Mouse (Mus musculus): ENCODE data around the gene Olfr1157. TPM values are rescaled to one million over a fixed set of nuclear protein-coding genes. Genes with fewer than 3 reads are reported as not detected.

The Olfr1157 gene
- total RNA-seq (2014; rRNA removed) (not detected in 2 replicates), polyA plus RNA-seq (2015; fragmentation: Nextera tagmentation; extraction: Ambion mirVana) (not detected in 2 replicates)

DNA sequence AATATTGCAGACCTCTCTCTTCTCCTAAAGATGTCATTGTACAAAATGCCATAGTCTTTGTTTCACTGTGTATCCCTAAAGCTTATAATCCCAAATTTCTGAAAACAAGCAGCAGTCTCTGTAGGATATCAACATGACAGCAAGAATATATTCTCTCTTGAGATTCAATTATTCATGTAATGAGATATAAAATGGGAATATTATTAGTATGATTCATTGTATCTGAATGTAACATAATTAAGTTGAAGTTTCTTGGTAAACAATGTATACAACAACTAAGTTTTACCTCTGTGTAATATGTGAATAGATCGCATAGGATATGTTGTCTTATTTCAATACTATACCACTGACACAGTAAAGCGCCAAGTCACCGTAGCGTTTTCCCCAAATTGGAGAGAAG lies at the start of gene Olfr1157:
Gene Olfr1157, minus strand, starts transcription at position 101 of the 400 bp plus-strand sequence.
- WGBS: 99% methylated on average over 4 of the region's 4 CpGs
- Histone ChIP-seq H3K9ac (replicated peaks; ENCODE audit: low read length) (no peak within 1 kb of the TSS), H3K4me3 (ENCODE audit: low read length) (no peak within 1 kb of the TSS), H3K4me1 (ENCODE audit: insufficient read depth, low read length) (no peaks in the 10 kb centered on the region), H3K27ac (no peak within 1 kb of the TSS), H3K9me3 (ENCODE audit: low read length) (no peaks in the 10 kb centered on the region), H3K4me2 (ENCODE audit: low read depth, low read length) (no peak within 1 kb of the TSS), H3K36me3 (ENCODE audit: insufficient read depth, low read length) (no peaks in the 10 kb centered on the region), H3K27me3 (ENCODE audit: insufficient read depth, low read length) (no peaks in the 10 kb centered on the region)
- DNase-seq (ENCODE audit: low spot score) (no peak), ATAC-seq (no peak)
- no peak for TF ChIP-seq CTCF (IDR thresholded peaks at IDR 0.05; ENCODE audit: low read depth)

GRCm38 (mm10) chr2:88007515-88008318 lies 39.6 kb upstream of the Olfr1157 start, which contains the start of gene Olfr1160:
Gene Olfr1160 (minus strand): TSS chr2:88008268.
- no peak within 1 kb of the TSS for H3K9ac ChIP-seq (replicated peaks; ENCODE audit: low read length)
- H3K27me3 ChIP-seq (ENCODE audit: insufficient read depth, low read length): no peaks in the 10 kb centered on the region
- H3K27ac ChIP-seq: no peak within 1 kb of the TSS
- no peak for TF ChIP-seq CTCF (IDR thresholded peaks at IDR 0.05; ENCODE audit: low read depth)
- H3K36me3 ChIP-seq (ENCODE audit: insufficient read depth, low read length): no peaks in the 10 kb centered on the region
- ATAC-seq (no peak), DNase-seq (ENCODE audit: low spot score) (no peak)
- H3K9me3 ChIP-seq (ENCODE audit: low read length): no peaks in the 10 kb centered on the region
- H3K4me3 ChIP-seq (ENCODE audit: low read length): no peak within 1 kb of the TSS
- no peaks in the 10 kb centered on the region for H3K4me1 ChIP-seq (ENCODE audit: insufficient read depth, low read length)
- no peak within 1 kb of the TSS for H3K4me2 ChIP-seq (ENCODE audit: low read depth, low read length)

- TF ChIP-seq CTCF (IDR thresholded peaks at IDR 0.05; ENCODE audit: low read depth): no peak
- Histone ChIP-seq H3K9me3 (ENCODE audit: low read length) (no peaks in the 10 kb centered on the region), H3K4me2 (ENCODE audit: low read depth, low read length) (no peak within 1 kb of the TSS), H3K27ac (no peak within 1 kb of the TSS), H3K27me3 (ENCODE audit: insufficient read depth, low read length) (no peaks in the 10 kb centered on the region), H3K4me1 (ENCODE audit: insufficient read depth, low read length) (no peaks in the 10 kb centered on the region), H3K9ac (replicated peaks; ENCODE audit: low read length) (no peak within 1 kb of the TSS), H3K4me3 (ENCODE audit: low read length) (no peak within 1 kb of the TSS), H3K36me3 (ENCODE audit: insufficient read depth, low read length) (no peaks in the 10 kb centered on the region)
- no peak for ATAC-seq
- no peak for DNase-seq (ENCODE audit: low spot score)
Observed at GRCm38 (mm10) chr2:87989813-87990212, 21.7 kb upstream of the Olfr1157 start, which contains the start of gene Olfr1158. Gene Olfr1158 (plus strand): TSS chr2:87990113.

GRCm38 (mm10) chr2:87974563-87974962 lies 6.5 kb upstream of the Olfr1157 start, which contains the start of gene Olfr74:
Gene Olfr74 (minus strand): TSS chr2:87974663.
- H3K9ac ChIP-seq (replicated peaks; ENCODE audit: low read length): no peak within 1 kb of the TSS
- no peak for ATAC-seq
- no peaks in the 10 kb centered on the region for H3K9me3 ChIP-seq (ENCODE audit: low read length)
- H3K36me3 ChIP-seq (ENCODE audit: insufficient read depth, low read length): no peaks in the 10 kb centered on the region
- no peak within 1 kb of the TSS for H3K27ac ChIP-seq
- no peaks in the 10 kb centered on the region for H3K27me3 ChIP-seq (ENCODE audit: insufficient read depth, low read length)
- DNase-seq (ENCODE audit: low spot score): no peak
- TF ChIP-seq CTCF (IDR thresholded peaks at IDR 0.05; ENCODE audit: low read depth): no peak
- no peak within 1 kb of the TSS for H3K4me2 ChIP-seq (ENCODE audit: low read depth, low read length)
- no peaks in the 10 kb centered on the region for H3K4me1 ChIP-seq (ENCODE audit: insufficient read depth, low read length)
- no peak within 1 kb of the TSS for H3K4me3 ChIP-seq (ENCODE audit: low read length)
- WGBS: 78% methylated on average over 3 of the region's 3 CpGs

GRCm38 (mm10) chr2:87953000-87953399 lies 15.1 kb downstream of the Olfr1157 start, which contains the start of gene Olfr1156:
Gene Olfr1156 (minus strand): TSS chr2:87953100.
- H3K27ac ChIP-seq: no peak within 1 kb of the TSS
- DNase-seq (ENCODE audit: low spot score) (no peak), ATAC-seq (no peak)
- TF ChIP-seq CTCF (IDR thresholded peaks at IDR 0.05; ENCODE audit: low read depth): no peak
- no peaks in the 10 kb centered on the region for H3K27me3 ChIP-seq (ENCODE audit: insufficient read depth, low read length)
- H3K36me3 ChIP-seq (ENCODE audit: insufficient read depth, low read length): no peaks in the 10 kb centered on the region
- H3K4me1 ChIP-seq (ENCODE audit: insufficient read depth, low read length): no peaks in the 10 kb centered on the region
- H3K4me3 ChIP-seq (ENCODE audit: low read length): no peak within 1 kb of the TSS
- H3K9me3 ChIP-seq (ENCODE audit: low read length): no peaks in the 10 kb centered on the region
- H3K9ac ChIP-seq (replicated peaks; ENCODE audit: low read length): no peak within 1 kb of the TSS
- H3K4me2 ChIP-seq (ENCODE audit: low read depth, low read length): no peak within 1 kb of the TSS

DNA sequence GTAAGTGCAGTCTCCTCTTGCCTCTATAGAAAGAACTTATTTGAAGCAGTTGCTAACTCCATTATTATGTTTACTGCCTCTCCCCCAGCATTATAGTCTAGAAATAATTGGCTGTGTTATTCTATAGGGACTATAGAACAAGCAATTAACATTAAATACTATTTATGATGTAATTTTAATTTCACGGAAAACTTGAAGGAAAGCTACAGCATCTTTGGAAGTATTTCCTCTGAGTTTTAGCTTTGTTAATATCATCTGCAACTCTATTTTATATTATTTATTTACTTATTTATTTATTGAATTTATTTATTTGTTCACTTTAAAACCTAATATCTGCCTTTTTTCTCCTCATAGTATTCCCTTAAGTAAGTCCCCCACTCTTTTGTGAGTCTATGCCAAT lies 23.1 kb downstream of the Olfr1157 start, which contains the start of gene Olfr1155:
Gene Olfr1155, minus strand, starts transcription at position 101 of the 400 bp plus-strand sequence.
- Histone ChIP-seq H3K9me3 (ENCODE audit: low read length) (no peaks in the 10 kb centered on the region), H3K4me1 (ENCODE audit: insufficient read depth, low read length) (no peaks in the 10 kb centered on the region), H3K4me3 (ENCODE audit: low read length) (no peak within 1 kb of the TSS), H3K27ac (no peak within 1 kb of the TSS), H3K36me3 (ENCODE audit: insufficient read depth, low read length) (no peaks in the 10 kb centered on the region), H3K27me3 (ENCODE audit: insufficient read depth, low read length) (no peaks in the 10 kb centered on the region), H3K9ac (replicated peaks; ENCODE audit: low read length) (no peak within 1 kb of the TSS), H3K4me2 (ENCODE audit: low read depth, low read length) (no peak within 1 kb of the TSS)
- 96% methylated on average over 1 of the region's 1 CpGs for WGBS
- DNase-seq (ENCODE audit: low spot score) (no peak), ATAC-seq (no peak)
- no peak for TF ChIP-seq CTCF (IDR thresholded peaks at IDR 0.05; ENCODE audit: low read depth)

Other genes with a start within 250 kb of the Olfr1157 start
- gene Olfr1138, start 228.3 kb downstream of the Olfr1157 start, total RNA-seq (2014; rRNA removed): not detected in 2 replicates
- gene Olfr1138, start 228.3 kb downstream of the Olfr1157 start, polyA plus RNA-seq (2015; fragmentation: Nextera tagmentation; extraction: Ambion mirVana): not detected in 2 replicates
- not detected in 2 replicates for gene Olfr1140, start 224.5 kb downstream of the Olfr1157 start, total RNA-seq (2014; rRNA removed)
- 0.20 TPM in 1 of 2 replicates, not detected in the other for gene Olfr1140, start 224.5 kb downstream of the Olfr1157 start, polyA plus RNA-seq (2015; fragmentation: Nextera tagmentation; extraction: Ambion mirVana)
- not detected in 2 replicates for gene Olfr1141, start 214.3 kb downstream of the Olfr1157 start, total RNA-seq (2014; rRNA removed)
- not detected in 2 replicates for gene Olfr1141, start 214.3 kb downstream of the Olfr1157 start, polyA plus RNA-seq (2015; fragmentation: Nextera tagmentation; extraction: Ambion mirVana)
- not detected in 2 replicates for gene Olfr152, start 188.8 kb downstream of the Olfr1157 start, total RNA-seq (2014; rRNA removed)
- gene Olfr152, start 188.8 kb downstream of the Olfr1157 start, polyA plus RNA-seq (2015; fragmentation: Nextera tagmentation; extraction: Ambion mirVana): not detected in 2 replicates
- not detected in 2 replicates for gene Olfr1143, start 167.7 kb downstream of the Olfr1157 start, total RNA-seq (2014; rRNA removed)
- not detected in 2 replicates for gene Olfr1143, start 167.7 kb downstream of the Olfr1157 start, polyA plus RNA-seq (2015; fragmentation: Nextera tagmentation; extraction: Ambion mirVana)
- gene Olfr1145, start 158.5 kb downstream of the Olfr1157 start, total RNA-seq (2014; rRNA removed): not detected in 2 replicates
- not detected in 2 replicates for gene Olfr1145, start 158.5 kb downstream of the Olfr1157 start, polyA plus RNA-seq (2015; fragmentation: Nextera tagmentation; extraction: Ambion mirVana)
- gene Olfr1148, start 137.8 kb downstream of the Olfr1157 start, total RNA-seq (2014; rRNA removed): not detected in 2 replicates
- gene Olfr1148, start 137.8 kb downstream of the Olfr1157 start, polyA plus RNA-seq (2015; fragmentation: Nextera tagmentation; extraction: Ambion mirVana): not detected in 2 replicates
- gene Olfr1150-ps1, start 124.3 kb downstream of the Olfr1157 start, total RNA-seq (2014; rRNA removed): not detected in 2 replicates
- not detected in 2 replicates for gene Olfr1150-ps1, start 124.3 kb downstream of the Olfr1157 start, polyA plus RNA-seq (2015; fragmentation: Nextera tagmentation; extraction: Ambion mirVana)
- gene Olfr1151, start 112.4 kb downstream of the Olfr1157 start, total RNA-seq (2014; rRNA removed): not detected in 2 replicates
- not detected in 2 replicates for gene Olfr1151, start 112.4 kb downstream of the Olfr1157 start, polyA plus RNA-seq (2015; fragmentation: Nextera tagmentation; extraction: Ambion mirVana)
- gene Olfr1152, start 101.8 kb downstream of the Olfr1157 start, total RNA-seq (2014; rRNA removed): not detected in 2 replicates
- not detected in 2 replicates for gene Olfr1152, start 101.8 kb downstream of the Olfr1157 start, polyA plus RNA-seq (2015; fragmentation: Nextera tagmentation; extraction: Ambion mirVana)
- not detected in 2 replicates for gene Olfr1153, start 73.3 kb downstream of the Olfr1157 start, total RNA-seq (2014; rRNA removed)
- not detected in 2 replicates for gene Olfr1153, start 73.3 kb downstream of the Olfr1157 start, polyA plus RNA-seq (2015; fragmentation: Nextera tagmentation; extraction: Ambion mirVana)
- gene Olfr1154, start 63.1 kb downstream of the Olfr1157 start, total RNA-seq (2014; rRNA removed): not detected in 2 replicates
- gene Olfr1154, start 63.1 kb downstream of the Olfr1157 start, polyA plus RNA-seq (2015; fragmentation: Nextera tagmentation; extraction: Ambion mirVana): not detected in 2 replicates
- not detected in 2 replicates for gene Olfr1155, start 23.2 kb downstream of the Olfr1157 start, total RNA-seq (2014; rRNA removed)
- not detected in 2 replicates for gene Olfr1155, start 23.2 kb downstream of the Olfr1157 start, polyA plus RNA-seq (2015; fragmentation: Nextera tagmentation; extraction: Ambion mirVana)
- not detected in 2 replicates for gene Olfr1156, start 15.2 kb downstream of the Olfr1157 start, total RNA-seq (2014; rRNA removed)
- not detected in 2 replicates for gene Olfr1156, start 15.2 kb downstream of the Olfr1157 start, polyA plus RNA-seq (2015; fragmentation: Nextera tagmentation; extraction: Ambion mirVana)
- not detected in 2 replicates for gene Olfr74, start 6.4 kb upstream of the Olfr1157 start, total RNA-seq (2014; rRNA removed)
- gene Olfr74, start 6.4 kb upstream of the Olfr1157 start, polyA plus RNA-seq (2015; fragmentation: Nextera tagmentation; extraction: Ambion mirVana): not detected in 2 replicates
- not detected in 2 replicates for gene Olfr1158, start 21.8 kb upstream of the Olfr1157 start, total RNA-seq (2014; rRNA removed)
- gene Olfr1158, start 21.8 kb upstream of the Olfr1157 start, polyA plus RNA-seq (2015; fragmentation: Nextera tagmentation; extraction: Ambion mirVana): not detected in 2 replicates
- gene Olfr1160, start 40.0 kb upstream of the Olfr1157 start, total RNA-seq (2014; rRNA removed): not detected in 2 replicates
- gene Olfr1160, start 40.0 kb upstream of the Olfr1157 start, polyA plus RNA-seq (2015; fragmentation: Nextera tagmentation; extraction: Ambion mirVana): not detected in 2 replicates
- gene Olfr1161, start 54.5 kb upstream of the Olfr1157 start, total RNA-seq (2014; rRNA removed): not detected in 2 replicates
- gene Olfr1161, start 54.5 kb upstream of the Olfr1157 start, polyA plus RNA-seq (2015; fragmentation: Nextera tagmentation; extraction: Ambion mirVana): not detected in 2 replicates
- gene Olfr73, start 69.4 kb upstream of the Olfr1157 start, total RNA-seq (2014; rRNA removed): not detected in 2 replicates
- not detected in 2 replicates for gene Olfr73, start 69.4 kb upstream of the Olfr1157 start, polyA plus RNA-seq (2015; fragmentation: Nextera tagmentation; extraction: Ambion mirVana)
- not detected in 2 replicates for gene Olfr1162, start 82.8 kb upstream of the Olfr1157 start, total RNA-seq (2014; rRNA removed)
- not detected in 2 replicates for gene Olfr1162, start 82.8 kb upstream of the Olfr1157 start, polyA plus RNA-seq (2015; fragmentation: Nextera tagmentation; extraction: Ambion mirVana)
- gene Olfr1163, start 103.5 kb upstream of the Olfr1157 start, total RNA-seq (2014; rRNA removed): not detected in 2 replicates
- gene Olfr1163, start 103.5 kb upstream of the Olfr1157 start, polyA plus RNA-seq (2015; fragmentation: Nextera tagmentation; extraction: Ambion mirVana): not detected in 2 replicates
- gene Olfr1164, start 125.7 kb upstream of the Olfr1157 start, total RNA-seq (2014; rRNA removed): not detected in 2 replicates
- gene Olfr1164, start 125.7 kb upstream of the Olfr1157 start, polyA plus RNA-seq (2015; fragmentation: Nextera tagmentation; extraction: Ambion mirVana): not detected in 2 replicates
- gene Olfr1166, start 160.0 kb upstream of the Olfr1157 start, total RNA-seq (2014; rRNA removed): not detected in 2 replicates
- not detected in 2 replicates for gene Olfr1166, start 160.0 kb upstream of the Olfr1157 start, polyA plus RNA-seq (2015; fragmentation: Nextera tagmentation; extraction: Ambion mirVana)
- gene Olfr1167, start 186.9 kb upstream of the Olfr1157 start, total RNA-seq (2014; rRNA removed): not detected in 2 replicates
- not detected in 2 replicates for gene Olfr1167, start 186.9 kb upstream of the Olfr1157 start, polyA plus RNA-seq (2015; fragmentation: Nextera tagmentation; extraction: Ambion mirVana)
- gene Olfr1168, start 213.6 kb upstream of the Olfr1157 start, total RNA-seq (2014; rRNA removed): not detected in 2 replicates
- gene Olfr1168, start 213.6 kb upstream of the Olfr1157 start, polyA plus RNA-seq (2015; fragmentation: Nextera tagmentation; extraction: Ambion mirVana): not detected in 2 replicates